Mouse (Mus musculus) midbrain, postnatal 0 days (tissue): ENCODE data around the gene Lgi4. TPM values are rescaled to one million over a fixed set of nuclear protein-coding genes. Genes with fewer than 3 reads are reported as not detected.

Experiments used
- ATAC-seq: fragments of 200-750 bp; cut with Nextera tagmentation; 2 replicates; pipeline ENCODE4 v1.8.0; 2017; ENCODE audit warnings: moderate number of reproducible peaks, mild to moderate bottlenecking, moderate TSS enrichment, moderate library complexity; ENCODE audit not compliant: low FRiP score
- DNase-seq: peaks from one replicate; pipeline ENCODE4 v3.0.0-alpha.2; 2015; ENCODE audit warnings: low spot score
- H3K27ac ChIP-seq: fragments of 300-500 bp; sonication (generic); 2 replicates; pipeline ENCODE4 v1.5.1; 2014; ENCODE audit warnings: low read depth, mild to moderate bottlenecking, low read length, mixed read lengths
- H3K27me3 ChIP-seq: fragments of 300-500 bp; sonication (generic); 2 replicates; pipeline ENCODE4 v1.6.1; 2014; ENCODE audit warnings: low read length, control low read depth, mixed read lengths; ENCODE audit not compliant: insufficient read depth
- H3K36me3 ChIP-seq: fragments of 300-500 bp; sonication (generic); 2 replicates; pipeline ENCODE4 v1.6.1; 2014; ENCODE audit warnings: low read length, control low read depth, mixed read lengths; ENCODE audit not compliant: insufficient read depth
- H3K4me1 ChIP-seq: fragments of 300-500 bp; sonication (generic); 2 replicates; pipeline ENCODE4 v1.6.1; 2014; ENCODE audit warnings: mild to moderate bottlenecking, control low read depth, antibody characterized with exemption, low read length, mixed read lengths; ENCODE audit not compliant: insufficient read depth
- H3K4me2 ChIP-seq: fragments of 300-500 bp; sonication (generic); 2 replicates; pipeline ENCODE4 v1.6.1; 2014; ENCODE audit warnings: low read depth, mild to moderate bottlenecking, low read length, mixed read lengths; ENCODE audit not compliant: poor library complexity, severe bottlenecking
- H3K4me3 ChIP-seq: fragments of 300-500 bp; sonication (generic); 2 replicates; pipeline ENCODE4 v1.5.1; 2014; ENCODE audit warnings: low read depth, mild to moderate bottlenecking, low read length, moderate library complexity
- H3K9ac ChIP-seq: fragments of 300-500 bp; sonication (generic); replicated peaks from 2 replicates; pipeline ENCODE4 v1.6.1; 2014; ENCODE audit warnings: mild to moderate bottlenecking, low read length, moderate library complexity, mixed read lengths; ENCODE audit not compliant: poor library complexity, severe bottlenecking
- H3K9me3 ChIP-seq: fragments of 300-500 bp; sonication (generic); 2 replicates; pipeline ENCODE4 v1.6.1; 2016; ENCODE audit warnings: low read length, control low read depth
- CTCF ChIP-seq: IDR thresholded peaks from 2 replicates; pipeline ENCODE4 v1.5.1; 2016; ENCODE audit warnings: antibody characterized with exemption, mild to moderate bottlenecking
- WGBS: fragments of 180-500 bp; shearing (Covaris S2); extraction: QIAGEN DNeasy Blood & Tissue Kit; methylation state at CpG from one replicate; pipeline ENCODE4 v1.1.7; 2014; 5-methylcytosine and 5-hydroxymethylcytosine counted together
- microRNA-seq: library from miRNA; unstranded; fragments of <30 nt; microRNA quantifications from one replicate; pipeline ENCODE4, GENCODE M21; 2016; ENCODE audit warnings: borderline number of aligned reads
- polyA plus RNA-seq: library from polyadenylated mRNA; unstranded; fragments of >200 nt; fragmentation: Nextera tagmentation; extraction: Ambion mirVana; gene quantifications from 2 replicates; pipeline ENCODE4 v1.2.1, GENCODE M21; 2015
- total RNA-seq: library from RNA; depleted of rRNA; stranded (reverse); fragments of >200 nt; gene quantifications from 2 replicates; pipeline ENCODE4 v1.2.3, GENCODE M21; 2014; rRNA removed

The Lgi4 gene
- total and polyA plus RNA-seq, 2 experiments from 2014 or later = 0.56 to 1.3 TPM

- Histone ChIP-seq H3K9me3 (no peaks in the 10 kb centered on the region), H3K4me1 (no peaks in the 10 kb centered on the region), H3K27me3 (no peaks in the 10 kb centered on the region), H3K9ac (no peak overlapping the region), H3K27ac (no peak overlapping the region), H3K4me3 (no peak overlapping the region), H3K4me2 (no peak overlapping the region), H3K36me3 (no peaks in the 10 kb centered on the region)
- no peak for ATAC-seq
- TF ChIP-seq CTCF = no peak
- DNase-seq = no peak
- 66% methylated on average over 7 of the region's 7 CpGs for WGBS
Measured at GRCm38 (mm10) chr7:31118486-31118885, 59.3 kb downstream of the Lgi4 start.

GRCm38 (mm10) chr7:31119556-31119955 lies 60.4 kb downstream of the Lgi4 start:
- H3K27me3 ChIP-seq = no peaks in the 10 kb centered on the region
- DNase-seq (no peak), ATAC-seq (no peak)
- no peaks in the 10 kb centered on the region for H3K9me3 ChIP-seq
- 87% methylated on average over 5 of the region's 5 CpGs for WGBS
- no peaks in the 10 kb centered on the region for H3K4me1 ChIP-seq
- H3K27ac ChIP-seq = no peak overlapping the region
- no peak overlapping the region for H3K4me3 ChIP-seq
- no peaks in the 10 kb centered on the region for H3K36me3 ChIP-seq
- no peak overlapping the region for H3K4me2 ChIP-seq
- H3K9ac ChIP-seq = no peak overlapping the region
- no peak for TF ChIP-seq CTCF

Small RNA genes lying within 50 kb of the gene (microRNA-seq; reads per million reads assigned to microRNA genes)
- gene Mir7050 = not detected

Other genes starting within 250 kb of the Lgi4 start
- not detected in 2 replicates for gene Ffar2, start 235.6 kb upstream of the Lgi4 start, total RNA-seq
- 0.07 and 0.25 TPM in 2 replicates for gene Ffar2, start 235.6 kb upstream of the Lgi4 start, polyA plus RNA-seq
- not detected in 2 replicates for gene Ffar3, start 203.2 kb upstream of the Lgi4 start, total RNA-seq
- not detected in 2 replicates for gene Ffar3, start 203.2 kb upstream of the Lgi4 start, polyA plus RNA-seq
- gene Ffar1, start 197.8 kb upstream of the Lgi4 start, total RNA-seq = not detected in 2 replicates
- not detected in 2 replicates for gene Ffar1, start 197.8 kb upstream of the Lgi4 start, polyA plus RNA-seq
- 0.24 and 0.71 TPM in 2 replicates for gene Cd22, start 179.0 kb upstream of the Lgi4 start, total RNA-seq
- gene Cd22, start 179.0 kb upstream of the Lgi4 start, polyA plus RNA-seq = 0.06 and 0.16 TPM in 2 replicates
- gene Mag, start 144.5 kb upstream of the Lgi4 start, total RNA-seq = 5.3 and 14.9 TPM in 2 replicates
- gene Mag, start 144.5 kb upstream of the Lgi4 start, polyA plus RNA-seq = 5.7 and 6.9 TPM in 2 replicates
- gene Hamp2, start 134.7 kb upstream of the Lgi4 start, total RNA-seq = not detected in 2 replicates
- gene Hamp2, start 134.7 kb upstream of the Lgi4 start, polyA plus RNA-seq = not detected in 2 replicates
- gene Hamp, start 115.3 kb upstream of the Lgi4 start, total RNA-seq = not detected in 2 replicates
- gene Hamp, start 115.3 kb upstream of the Lgi4 start, polyA plus RNA-seq = not detected in 2 replicates
- 95.3 and 102 TPM in 2 replicates for gene Usf2, start 102.5 kb upstream of the Lgi4 start, total RNA-seq
- gene Usf2, start 102.5 kb upstream of the Lgi4 start, polyA plus RNA-seq = 27.0 and 28.4 TPM in 2 replicates
- 29.7 and 30.3 TPM in 2 replicates for gene Lsr, start 85.9 kb upstream of the Lgi4 start, total RNA-seq
- 23.9 TPM in 2 replicates for gene Lsr, start 85.9 kb upstream of the Lgi4 start, polyA plus RNA-seq
- gene Fam187b, start 85.6 kb upstream of the Lgi4 start, total RNA-seq = 0.88 TPM in 1 of 2 replicates, not detected in the other
- gene Fam187b, start 85.6 kb upstream of the Lgi4 start, polyA plus RNA-seq = 0.85 and 0.91 TPM in 2 replicates
- gene Fxyd5, start 16.9 kb upstream of the Lgi4 start, total RNA-seq = 23.1 and 48.0 TPM in 2 replicates
- gene Fxyd5, start 16.9 kb upstream of the Lgi4 start, polyA plus RNA-seq = 31.9 and 32.9 TPM in 2 replicates
- gene Fxyd7, start 7.9 kb upstream of the Lgi4 start, total RNA-seq = 189 and 285 TPM in 2 replicates
- gene Fxyd7, start 7.9 kb upstream of the Lgi4 start, polyA plus RNA-seq = 455 and 516 TPM in 2 replicates
- gene Fxyd1, start 2.1 kb upstream of the Lgi4 start, total RNA-seq = 7.0 and 7.4 TPM in 2 replicates
- gene Fxyd1, start 2.1 kb upstream of the Lgi4 start, polyA plus RNA-seq = 20.4 and 22.2 TPM in 2 replicates
- gene Fxyd3, start 17.4 kb downstream of the Lgi4 start, total RNA-seq = 3.7 TPM in 1 of 2 replicates, not detected in the other
- gene Fxyd3, start 17.4 kb downstream of the Lgi4 start, polyA plus RNA-seq = 0.47 TPM in 1 of 2 replicates, not detected in the other
- gene Hpn, start 55.9 kb downstream of the Lgi4 start, total RNA-seq = 0.49 and 2.6 TPM in 2 replicates
- 0.62 TPM in 1 of 2 replicates, not detected in the other for gene Hpn, start 55.9 kb downstream of the Lgi4 start, polyA plus RNA-seq
- gene Scn1b, start 67.7 kb downstream of the Lgi4 start, total RNA-seq = 45.0 and 57.5 TPM in 2 replicates
- gene Scn1b, start 67.7 kb downstream of the Lgi4 start, polyA plus RNA-seq = 32.3 and 35.8 TPM in 2 replicates
- 253 and 270 TPM in 2 replicates for gene Gramd1a, start 96.6 kb downstream of the Lgi4 start, total RNA-seq
- gene Gramd1a, start 96.6 kb downstream of the Lgi4 start, polyA plus RNA-seq = 160 and 177 TPM in 2 replicates
- gene Scgb2b2, start 231.2 kb downstream of the Lgi4 start, total RNA-seq = not detected in 2 replicates
- not detected in 2 replicates for gene Scgb2b2, start 231.2 kb downstream of the Lgi4 start, polyA plus RNA-seq
- gene Scgb1b2, start 232.5 kb downstream of the Lgi4 start, total RNA-seq = not detected in 2 replicates
- gene Scgb1b2, start 232.5 kb downstream of the Lgi4 start, polyA plus RNA-seq = not detected in 2 replicates